Mouse (Mus musculus): ENCODE data around the gene Panx1. TPM values are rescaled to one million over a fixed set of nuclear protein-coding genes. Genes with fewer than 3 reads are reported as not detected.

Panx1 gene
- polyA plus RNA-seq, 1 experiment from 2014 or later, result 30.1 TPM

DNA sequence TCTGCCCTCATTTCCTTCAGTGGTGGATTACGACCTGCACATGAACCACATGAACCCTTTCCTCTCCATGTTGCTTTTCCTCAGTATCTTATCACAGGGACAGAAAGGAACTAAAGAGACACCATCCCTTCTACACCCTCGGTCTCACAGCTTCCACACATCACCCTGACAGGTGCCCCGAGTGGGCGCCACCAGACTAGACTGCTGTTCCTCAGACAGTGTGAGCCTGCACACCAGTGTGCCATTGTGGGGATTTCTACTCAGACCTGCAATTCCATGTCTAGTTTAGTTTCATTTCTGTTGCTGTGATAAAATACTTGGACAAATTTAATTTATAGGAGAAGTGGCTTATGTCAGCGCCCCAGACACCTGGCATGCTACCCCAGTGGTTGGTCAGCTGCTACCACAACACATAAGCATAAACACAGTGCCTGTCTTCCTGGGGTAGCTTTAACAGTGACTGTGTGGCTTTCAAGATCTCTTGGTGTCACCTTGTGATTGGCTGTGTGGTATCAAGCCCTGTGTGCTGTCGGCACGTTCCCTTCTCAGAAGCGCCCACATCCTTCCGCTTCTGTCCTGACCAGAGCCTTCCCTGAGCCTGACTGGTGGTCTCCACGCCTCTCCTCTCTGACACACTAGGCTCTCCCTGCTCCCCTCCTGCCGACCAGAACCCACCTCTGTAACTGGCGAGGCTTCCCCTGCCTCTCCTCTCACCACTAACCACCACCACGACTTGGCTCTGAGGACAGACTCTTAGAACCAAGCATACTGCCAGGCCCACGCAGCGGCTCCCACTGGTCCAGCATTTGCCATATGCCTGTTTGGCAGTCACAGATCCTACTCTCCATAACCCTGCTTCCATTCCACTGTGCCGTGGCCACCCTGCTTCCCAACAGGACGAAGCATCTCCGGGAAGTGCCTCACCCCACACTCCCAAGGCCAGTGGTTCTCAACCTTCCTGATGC is 27.2 kb downstream of the Panx1 start:
- WGBS (ENCODE audit: insufficient replicate concordance), result 64% methylated on average over 18 of the region's 18 CpGs
- Histone ChIP-seq H3K4me3 (ENCODE audit: low read depth, low read length) (no peak overlapping the region), H3K36me3 (ENCODE audit: control insufficient read depth, insufficient read depth, low read length) (no peaks in the 10 kb centered on the region), H3K27me3 (ENCODE audit: control insufficient read depth, insufficient read depth, low read length) (no peaks in the 10 kb centered on the region), H3K9ac (ENCODE audit: low read depth, low read length) (0 out of 2 replicates have a peak overlapping the region, but pooled peaks have one; percentile 24), H3K9me3 (replicated peaks; ENCODE audit: control insufficient read depth, low read length) (no peaks in the 10 kb centered on the region), H3K27ac (ENCODE audit: low read depth, low read length) (no peak overlapping the region), H3K4me1 (ENCODE audit: control insufficient read depth, insufficient read depth, low read length) (no peaks in the 10 kb centered on the region), H3K4me2 (no peak overlapping the region)
- no peak for ATAC-seq (replicated peaks; ENCODE audit: insufficient number of reproducible peaks, low FRiP score, low TSS enrichment)

DNA sequence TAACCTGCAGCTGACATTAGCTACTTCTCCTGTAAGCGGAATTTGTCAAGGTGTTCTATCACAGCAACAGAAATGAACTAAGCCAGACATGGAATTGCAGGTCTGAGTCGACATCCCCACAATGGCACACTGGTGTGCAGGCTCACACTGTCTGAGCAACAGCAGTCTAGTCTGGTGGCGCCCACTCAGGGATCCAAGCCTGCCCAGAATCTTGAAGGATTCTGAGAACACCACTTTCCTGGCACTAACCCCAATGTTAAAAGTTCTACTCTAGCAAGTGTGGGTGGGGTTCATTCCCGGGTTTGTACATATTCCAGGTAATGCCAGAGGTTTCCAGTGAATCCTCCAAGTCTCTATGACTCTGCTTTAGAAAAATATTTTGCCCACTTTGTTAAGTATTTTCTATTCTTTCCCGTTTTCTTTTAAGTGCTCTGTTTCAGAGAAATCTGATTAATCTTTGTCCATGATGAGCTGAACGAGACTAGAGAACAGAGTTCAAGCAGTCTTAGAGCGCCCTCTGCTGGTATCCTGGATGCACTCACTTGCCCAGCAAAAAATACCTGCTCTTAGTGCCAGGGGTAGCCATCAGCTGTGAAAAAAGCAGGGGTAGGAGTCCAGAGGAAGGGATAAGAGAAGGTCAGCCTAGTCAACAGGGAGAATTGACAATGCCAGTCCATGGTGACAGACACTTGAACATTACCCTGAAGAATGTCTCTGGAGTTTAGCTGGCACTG is 29.9 kb downstream of the Panx1 start:
- ATAC-seq (replicated peaks; ENCODE audit: insufficient number of reproducible peaks, low FRiP score, low TSS enrichment), result no peak
- H3K36me3 ChIP-seq (ENCODE audit: control insufficient read depth, insufficient read depth, low read length), result no peaks in the 10 kb centered on the region
- no peak overlapping the region for H3K9ac ChIP-seq (ENCODE audit: low read depth, low read length)
- no peak overlapping the region for H3K27ac ChIP-seq (ENCODE audit: low read depth, low read length)
- no peak overlapping the region for H3K4me3 ChIP-seq (ENCODE audit: low read depth, low read length)
- H3K27me3 ChIP-seq (ENCODE audit: control insufficient read depth, insufficient read depth, low read length), result no peaks in the 10 kb centered on the region
- no peaks in the 10 kb centered on the region for H3K4me1 ChIP-seq (ENCODE audit: control insufficient read depth, insufficient read depth, low read length)
- no peak overlapping the region for H3K4me2 ChIP-seq
- WGBS (ENCODE audit: insufficient replicate concordance), result 53% methylated on average over 7 of the region's 7 CpGs
- no peaks in the 10 kb centered on the region for H3K9me3 ChIP-seq (replicated peaks; ENCODE audit: control insufficient read depth, low read length)

DNA sequence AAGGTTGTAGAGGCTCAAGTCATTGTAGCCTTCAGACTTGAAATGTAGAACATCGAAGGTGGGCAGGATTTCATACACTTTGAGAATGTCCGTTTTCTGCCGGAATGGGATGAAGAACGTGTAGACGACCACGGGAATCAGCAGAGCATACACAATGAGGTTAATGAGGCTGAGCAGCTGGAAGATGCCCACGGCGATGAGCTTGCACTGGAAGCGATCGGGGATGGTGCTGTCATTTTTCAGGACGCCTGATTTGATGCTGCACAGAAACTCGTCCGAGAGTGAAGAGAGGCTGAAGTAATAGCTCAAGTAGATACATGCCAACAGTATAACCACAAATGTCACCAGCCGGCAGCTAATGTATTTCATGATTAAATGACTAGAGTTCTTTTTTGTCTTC is 37.7 kb downstream of the Panx1 start:
- H3K4me2 ChIP-seq, result no peak overlapping the region
- WGBS (ENCODE audit: insufficient replicate concordance), result 84% methylated on average over 14 of the region's 14 CpGs
- H3K4me1 ChIP-seq (ENCODE audit: control insufficient read depth, insufficient read depth, low read length), result peaks cover 3% of the 10 kb centered on the region; the same call in 1 of the 2 replicates
- H3K27me3 ChIP-seq (ENCODE audit: control insufficient read depth, insufficient read depth, low read length), result no peaks in the 10 kb centered on the region
- H3K4me3 ChIP-seq (ENCODE audit: low read depth, low read length), result no peak overlapping the region
- no peaks in the 10 kb centered on the region for H3K9me3 ChIP-seq (replicated peaks; ENCODE audit: control insufficient read depth, low read length)
- H3K9ac ChIP-seq (ENCODE audit: low read depth, low read length), result no peak overlapping the region
- no peak for ATAC-seq (replicated peaks; ENCODE audit: insufficient number of reproducible peaks, low FRiP score, low TSS enrichment)
- H3K36me3 ChIP-seq (ENCODE audit: control insufficient read depth, insufficient read depth, low read length), result peaks cover 6% of the 10 kb centered on the region; the same call in 1 of the 2 replicates
- no peak overlapping the region for H3K27ac ChIP-seq (ENCODE audit: low read depth, low read length)

DNA sequence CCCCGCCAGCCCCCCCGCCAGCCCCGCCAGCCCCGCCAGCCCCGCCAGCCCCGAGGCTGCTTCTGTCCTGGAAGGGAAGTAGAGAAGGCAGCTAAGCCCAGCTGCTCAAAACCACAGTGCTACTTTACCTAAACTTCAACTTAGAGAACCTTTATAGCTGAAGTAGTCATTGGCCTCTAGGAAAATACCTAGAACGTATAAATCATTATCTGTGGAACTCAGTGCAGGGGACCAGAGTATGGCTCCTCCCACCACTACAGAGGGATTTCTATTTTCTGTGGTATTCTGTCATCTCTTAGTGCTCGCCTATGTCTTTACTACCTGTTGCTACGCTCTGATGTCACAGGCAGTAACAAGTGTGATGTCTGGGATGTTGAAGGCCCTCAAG is 41.0 kb downstream of the Panx1 start:
- H3K27me3 ChIP-seq (ENCODE audit: control insufficient read depth, insufficient read depth, low read length), result no peaks in the 10 kb centered on the region
- H3K4me2 ChIP-seq, result peak overlapping the region; percentile 19; the same call in 1 of the 2 replicates
- H3K9me3 ChIP-seq (replicated peaks; ENCODE audit: control insufficient read depth, low read length), result no peaks in the 10 kb centered on the region
- no peak for ATAC-seq (replicated peaks; ENCODE audit: insufficient number of reproducible peaks, low FRiP score, low TSS enrichment)
- H3K36me3 ChIP-seq (ENCODE audit: control insufficient read depth, insufficient read depth, low read length), result peaks cover 6% of the 10 kb centered on the region; the same call in 1 of the 2 replicates
- no peak overlapping the region for H3K9ac ChIP-seq (ENCODE audit: low read depth, low read length)
- WGBS (ENCODE audit: insufficient replicate concordance), result 53% methylated on average over 9 of the region's 9 CpGs
- H3K4me1 ChIP-seq (ENCODE audit: control insufficient read depth, insufficient read depth, low read length), result peaks cover 3% of the 10 kb centered on the region; the same call in 1 of the 2 replicates
- H3K27ac ChIP-seq (ENCODE audit: low read depth, low read length), result no peak overlapping the region
- no peak overlapping the region for H3K4me3 ChIP-seq (ENCODE audit: low read depth, low read length)

DNA sequence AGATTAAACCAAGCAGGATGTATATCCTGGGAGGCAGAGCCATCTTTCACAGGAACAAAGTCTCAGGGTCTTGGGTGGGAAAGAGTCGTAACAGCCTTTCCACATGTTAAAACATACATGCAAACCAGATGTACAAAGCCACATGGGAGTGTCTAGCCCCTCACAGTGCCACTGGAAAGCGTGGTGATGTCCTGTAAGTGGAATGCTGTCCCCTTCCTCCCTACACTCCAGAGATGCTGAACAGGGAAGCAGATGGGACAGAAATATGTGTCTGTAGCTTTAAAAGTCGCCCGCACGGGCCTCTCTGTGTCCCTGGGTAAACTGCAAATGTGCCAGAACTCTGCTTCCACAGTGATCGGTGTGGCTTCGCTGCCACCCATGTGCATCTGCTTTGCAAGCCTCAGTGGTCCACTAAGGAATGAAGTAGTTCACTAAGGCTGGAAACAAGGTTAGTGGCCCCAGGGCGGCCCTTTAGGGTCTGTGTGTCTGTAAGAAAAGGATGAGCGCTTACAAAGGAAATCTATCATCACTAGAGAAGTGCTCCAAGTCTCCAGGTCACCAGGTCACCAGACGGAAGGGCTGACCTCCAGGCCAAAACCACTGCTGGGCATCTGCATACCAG is 41.5 kb downstream of the Panx1 start:
- peaks cover 6% of the 10 kb centered on the region; the same call in 1 of the 2 replicates for H3K36me3 ChIP-seq (ENCODE audit: control insufficient read depth, insufficient read depth, low read length)
- H3K27me3 ChIP-seq (ENCODE audit: control insufficient read depth, insufficient read depth, low read length), result no peaks in the 10 kb centered on the region
- H3K27ac ChIP-seq (ENCODE audit: low read depth, low read length), result no peak overlapping the region
- H3K9me3 ChIP-seq (replicated peaks; ENCODE audit: control insufficient read depth, low read length), result no peaks in the 10 kb centered on the region
- no peak overlapping the region for H3K9ac ChIP-seq (ENCODE audit: low read depth, low read length)
- 53% methylated on average over 10 of the region's 10 CpGs for WGBS (ENCODE audit: insufficient replicate concordance)
- H3K4me1 ChIP-seq (ENCODE audit: control insufficient read depth, insufficient read depth, low read length), result peaks cover 3% of the 10 kb centered on the region; the same call in 1 of the 2 replicates
- no peak for ATAC-seq (replicated peaks; ENCODE audit: insufficient number of reproducible peaks, low FRiP score, low TSS enrichment)
- H3K4me3 ChIP-seq (ENCODE audit: low read depth, low read length), result no peak overlapping the region
- peak overlapping the region; percentile 19; the same call in 1 of the 2 replicates for H3K4me2 ChIP-seq

DNA sequence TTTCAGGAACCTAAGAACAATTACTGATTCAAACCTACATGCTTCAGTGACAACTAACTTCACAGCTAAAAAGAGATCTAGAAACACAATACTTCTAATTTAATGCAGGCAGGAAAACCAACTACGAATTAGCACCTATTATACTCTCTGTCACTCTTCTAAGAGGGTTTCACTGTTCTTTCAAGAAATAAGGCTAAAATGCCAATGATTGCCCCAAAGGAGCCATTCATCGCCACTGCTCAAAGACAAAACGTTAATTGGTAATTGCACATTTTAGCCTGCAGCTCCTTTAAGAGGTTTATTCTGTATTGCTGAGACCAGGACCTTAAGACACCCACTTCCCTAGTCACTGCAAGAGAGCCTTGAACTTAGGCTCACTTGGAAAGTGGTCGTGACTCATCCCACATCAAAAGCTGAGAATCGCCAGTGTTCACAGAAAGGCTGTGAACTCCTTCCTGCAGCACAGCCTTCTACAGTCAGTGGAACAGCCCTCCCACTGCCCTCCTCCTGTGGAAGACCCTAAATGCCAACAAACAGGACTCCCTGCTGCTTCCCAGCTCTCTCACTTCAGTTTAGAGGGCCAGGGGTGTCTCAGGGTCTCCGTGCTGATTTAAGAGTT is 42.2 kb downstream of the Panx1 start:
- H3K9me3 ChIP-seq (replicated peaks; ENCODE audit: control insufficient read depth, low read length), result no peaks in the 10 kb centered on the region
- H3K36me3 ChIP-seq (ENCODE audit: control insufficient read depth, insufficient read depth, low read length), result peaks cover 6% of the 10 kb centered on the region; the same call in 1 of the 2 replicates
- WGBS (ENCODE audit: insufficient replicate concordance), result 59% methylated on average over 6 of the region's 6 CpGs
- H3K27ac ChIP-seq (ENCODE audit: low read depth, low read length), result no peak overlapping the region
- no peak overlapping the region for H3K4me3 ChIP-seq (ENCODE audit: low read depth, low read length)
- no peak for ATAC-seq (replicated peaks; ENCODE audit: insufficient number of reproducible peaks, low FRiP score, low TSS enrichment)
- no peak overlapping the region for H3K9ac ChIP-seq (ENCODE audit: low read depth, low read length)
- H3K27me3 ChIP-seq (ENCODE audit: control insufficient read depth, insufficient read depth, low read length), result no peaks in the 10 kb centered on the region
- no peak overlapping the region for H3K4me2 ChIP-seq
- H3K4me1 ChIP-seq (ENCODE audit: control insufficient read depth, insufficient read depth, low read length), result peaks cover 3% of the 10 kb centered on the region; the same call in 1 of the 2 replicates

DNA sequence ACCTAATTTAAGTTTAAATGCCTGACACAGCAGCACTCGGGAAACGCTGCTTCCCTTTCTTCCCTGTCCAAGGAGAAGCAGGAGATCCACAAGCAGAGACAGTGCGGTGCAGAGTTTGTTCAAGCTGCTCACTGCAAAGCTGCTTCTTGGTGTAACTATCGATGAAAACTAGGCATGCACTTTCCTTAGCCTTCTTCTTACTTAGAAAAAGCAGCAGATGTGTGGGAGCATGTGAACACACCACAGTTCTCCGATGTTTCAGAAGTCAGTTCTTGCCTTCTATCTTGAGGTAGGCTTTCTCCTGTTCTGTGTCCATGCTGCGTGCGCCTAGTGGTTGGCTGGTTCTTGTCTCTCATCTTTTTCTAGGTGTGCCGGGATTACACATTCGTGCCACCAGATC is 46.5 kb downstream of the Panx1 start:
- H3K27me3 ChIP-seq (ENCODE audit: control insufficient read depth, insufficient read depth, low read length), result no peaks in the 10 kb centered on the region
- no peaks in the 10 kb centered on the region for H3K36me3 ChIP-seq (ENCODE audit: control insufficient read depth, insufficient read depth, low read length)
- H3K27ac ChIP-seq (ENCODE audit: low read depth, low read length), result no peak overlapping the region
- no peaks in the 10 kb centered on the region for H3K9me3 ChIP-seq (replicated peaks; ENCODE audit: control insufficient read depth, low read length)
- 84% methylated on average over 9 of the region's 9 CpGs for WGBS (ENCODE audit: insufficient replicate concordance)
- H3K4me3 ChIP-seq (ENCODE audit: low read depth, low read length), result no peak overlapping the region
- H3K4me1 ChIP-seq (ENCODE audit: control insufficient read depth, insufficient read depth, low read length), result peaks cover under 1% of the 10 kb centered on the region; the same call in 1 of the 2 replicates
- H3K4me2 ChIP-seq, result no peak overlapping the region
- no peak overlapping the region for H3K9ac ChIP-seq (ENCODE audit: low read depth, low read length)
- no peak for ATAC-seq (replicated peaks; ENCODE audit: insufficient number of reproducible peaks, low FRiP score, low TSS enrichment)
